Mouse (Mus musculus): ENCODE results near the gene Trafd1. TPM values are rescaled to one million over a fixed set of nuclear protein-coding genes. Genes with fewer than 3 reads are reported as not detected.

Trafd1 gene
- polyA plus RNA-seq, 1 experiment: 34.5 TPM

DNA sequence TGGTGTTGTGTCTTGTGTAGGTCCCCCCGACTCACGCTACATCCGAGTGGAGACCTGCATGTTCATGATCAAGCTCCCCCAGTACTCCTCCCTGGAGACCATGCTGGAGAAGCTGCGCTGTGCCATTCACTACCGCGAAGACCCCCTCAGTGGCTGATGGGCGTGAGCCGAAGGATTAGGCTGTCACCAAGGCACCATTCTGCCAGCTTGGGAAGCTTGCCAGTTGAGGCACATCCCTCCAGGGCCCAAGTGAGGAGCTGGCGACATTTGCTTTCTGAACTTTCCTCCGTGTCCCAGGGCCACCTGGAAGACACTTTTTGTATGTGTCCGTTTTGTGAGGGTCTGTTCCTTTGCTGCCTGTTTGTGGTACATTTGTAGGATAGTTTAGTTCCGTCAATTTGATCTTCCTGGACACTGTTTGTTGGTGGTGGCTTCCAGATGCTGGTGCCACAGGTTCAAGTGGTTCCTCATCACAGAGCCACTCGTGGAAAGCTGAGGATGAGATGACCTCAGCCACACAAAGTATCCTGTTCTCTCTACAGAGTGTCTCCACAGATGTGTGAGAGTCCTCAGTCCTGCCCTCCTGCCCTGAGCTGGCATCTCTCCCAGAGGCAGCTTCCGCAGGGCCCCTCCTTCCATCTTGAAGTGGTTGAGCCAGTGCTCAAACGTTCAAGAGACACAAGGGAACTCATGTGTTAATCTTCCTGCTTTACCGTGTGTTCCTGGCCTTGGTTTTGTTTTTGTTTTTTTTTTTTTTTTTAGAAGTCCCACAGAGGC lies 18.8 kb downstream of the Trafd1 start:
- TF ChIP-seq CTCF (IDR thresholded peaks at IDR 0.05; ENCODE audit: borderline replicate concordance, insufficient read depth, low read length) (no peak), POLR2A (IDR thresholded peaks at IDR 0.05; ENCODE audit: low read depth, low read length) (no peak)
- Histone ChIP-seq H3K4me3 (ENCODE audit: insufficient read depth, low read length) (no peak overlapping the region), H3K4me1 (ENCODE audit: control insufficient read depth, insufficient read depth, low read length) (no peaks in the 10 kb centered on the region), H3K27ac (ENCODE audit: insufficient read depth, low read length) (no peak overlapping the region)

DNA sequence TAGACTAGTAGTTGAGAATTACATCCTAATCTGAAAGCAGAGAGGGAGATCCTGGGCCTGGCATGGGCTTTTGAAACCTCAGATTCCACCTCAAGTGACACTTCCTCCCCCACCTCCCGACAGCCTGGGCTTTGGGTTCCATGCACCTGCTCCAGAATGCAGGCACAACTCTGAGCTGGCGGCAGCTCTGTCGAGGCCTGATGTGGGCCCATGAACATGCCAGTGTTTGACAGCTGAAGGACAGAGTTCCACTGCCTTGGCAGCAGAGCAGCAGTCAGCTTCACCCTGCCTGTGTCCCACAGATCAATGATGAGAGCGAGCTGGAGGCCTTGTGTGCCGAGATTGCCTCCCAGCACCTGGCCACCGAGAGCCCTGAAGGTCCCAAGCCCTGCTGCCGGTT lies 22.0 kb downstream of the Trafd1 start:
- Histone ChIP-seq H3K27ac (ENCODE audit: insufficient read depth, low read length) (no peak overlapping the region), H3K4me1 (ENCODE audit: control insufficient read depth, insufficient read depth, low read length) (no peaks in the 10 kb centered on the region), H3K4me3 (ENCODE audit: insufficient read depth, low read length) (no peak overlapping the region)
- TF ChIP-seq CTCF (IDR thresholded peaks at IDR 0.05; ENCODE audit: borderline replicate concordance, insufficient read depth, low read length): no peak
- no peak for TF ChIP-seq POLR2A (IDR thresholded peaks at IDR 0.05; ENCODE audit: low read depth, low read length)

DNA sequence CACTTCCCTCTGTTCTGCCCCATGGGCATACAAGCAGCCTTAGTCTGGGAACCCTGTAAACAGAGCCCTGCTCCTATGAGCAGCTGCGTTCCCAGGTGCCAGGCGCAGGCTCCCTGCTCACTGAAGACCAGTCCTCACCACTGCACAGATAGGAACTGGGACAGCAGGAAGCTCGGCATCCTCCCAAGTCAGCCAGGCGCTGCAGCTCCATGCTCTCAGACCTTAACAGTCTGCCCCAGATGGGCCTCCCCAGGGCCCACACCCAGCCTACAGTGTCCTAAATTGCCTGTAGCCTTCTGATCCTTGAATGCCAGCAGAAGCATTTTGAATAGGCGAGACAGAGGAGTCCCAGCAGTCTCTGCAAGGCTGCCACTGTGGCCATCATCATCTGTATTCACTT lies 23.7 kb downstream of the Trafd1 start:
- Histone ChIP-seq H3K27ac (ENCODE audit: insufficient read depth, low read length) (no peak overlapping the region), H3K4me1 (ENCODE audit: control insufficient read depth, insufficient read depth, low read length) (no peaks in the 10 kb centered on the region), H3K4me3 (ENCODE audit: insufficient read depth, low read length) (no peak overlapping the region)
- no peak for TF ChIP-seq CTCF (IDR thresholded peaks at IDR 0.05; ENCODE audit: borderline replicate concordance, insufficient read depth, low read length)

DNA sequence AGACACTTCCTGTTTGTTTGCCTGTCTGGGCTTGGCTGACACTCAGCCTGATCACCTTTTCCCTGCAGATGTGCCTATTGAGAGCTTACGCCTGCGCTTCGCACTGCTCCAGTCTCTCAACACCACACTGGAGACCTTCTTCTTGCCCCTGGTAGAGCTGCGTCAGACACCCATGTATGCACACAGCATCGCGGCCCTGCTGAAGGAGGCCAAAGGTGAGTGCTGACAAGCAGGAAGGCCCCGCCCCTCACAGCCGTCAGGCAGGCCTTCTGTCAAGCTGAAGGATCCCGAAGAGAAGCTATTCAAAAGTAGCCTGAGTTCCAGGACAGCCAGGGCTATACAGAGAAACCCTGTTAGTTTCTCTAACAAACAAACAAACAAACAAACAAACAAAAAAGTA lies 26.2 kb downstream of the Trafd1 start:
- TF ChIP-seq POLR2A (IDR thresholded peaks at IDR 0.05; ENCODE audit: low read depth, low read length) (no peak), CTCF (IDR thresholded peaks at IDR 0.05; ENCODE audit: borderline replicate concordance, insufficient read depth, low read length) (no peak)
- Histone ChIP-seq H3K27ac (ENCODE audit: insufficient read depth, low read length) (no peak overlapping the region), H3K4me1 (ENCODE audit: control insufficient read depth, insufficient read depth, low read length) (no peaks in the 10 kb centered on the region), H3K4me3 (ENCODE audit: insufficient read depth, low read length) (no peak overlapping the region)

DNA sequence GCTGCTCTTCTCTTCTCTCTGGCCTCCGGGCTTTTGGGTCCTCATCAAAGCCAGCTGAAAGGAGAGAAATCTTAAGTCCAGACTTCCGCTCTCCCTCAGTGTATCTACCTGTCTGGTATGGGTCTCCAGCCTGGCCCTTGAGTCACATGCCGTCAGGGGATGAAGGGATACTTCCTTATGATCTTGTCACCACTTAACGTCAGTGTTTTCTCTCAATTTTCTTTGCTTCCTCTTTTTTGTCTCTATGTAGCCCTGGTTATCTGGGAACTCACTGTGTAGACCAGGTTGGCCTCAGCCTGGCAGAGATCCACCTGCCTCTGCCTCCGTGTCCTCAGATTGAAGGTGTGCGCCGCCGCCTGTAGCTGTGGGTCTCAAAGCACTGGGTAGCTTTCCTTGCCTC lies 41.4 kb downstream of the Trafd1 start:
- TF ChIP-seq POLR2A (IDR thresholded peaks at IDR 0.05; ENCODE audit: low read depth, low read length): no peak
- Histone ChIP-seq H3K27ac (ENCODE audit: insufficient read depth, low read length) (no peak overlapping the region), H3K4me1 (ENCODE audit: control insufficient read depth, insufficient read depth, low read length) (peaks cover 22% of the 10 kb centered on the region), H3K4me3 (ENCODE audit: insufficient read depth, low read length) (no peak overlapping the region)

DNA sequence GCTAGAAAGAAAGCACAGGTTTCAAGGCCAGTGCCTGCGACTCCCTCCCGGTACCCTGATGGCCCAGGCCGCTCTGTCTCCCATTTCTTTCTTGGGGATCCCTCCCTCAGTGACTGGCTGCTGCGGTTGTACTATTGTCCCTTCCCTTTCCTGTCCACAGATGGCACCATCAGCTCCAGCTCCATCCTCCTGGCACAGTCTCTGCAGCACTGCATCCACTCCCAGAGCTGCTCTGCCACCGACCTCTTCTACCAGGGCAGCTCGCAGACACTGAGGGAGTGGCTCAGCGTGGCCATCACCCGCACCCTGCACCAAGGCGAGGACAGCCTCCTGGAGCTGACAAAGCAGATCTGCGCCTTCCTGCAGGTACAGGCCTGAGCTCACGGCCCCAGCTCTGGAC lies 42.9 kb downstream of the Trafd1 start:
- peaks cover 22% of the 10 kb centered on the region for H3K4me1 ChIP-seq (ENCODE audit: control insufficient read depth, insufficient read depth, low read length)
- no peak overlapping the region for H3K27ac ChIP-seq (ENCODE audit: insufficient read depth, low read length)
- H3K4me3 ChIP-seq (ENCODE audit: insufficient read depth, low read length): no peak overlapping the region
- TF ChIP-seq POLR2A (IDR thresholded peaks at IDR 0.05; ENCODE audit: low read depth, low read length) (no peak), CTCF (IDR thresholded peaks at IDR 0.05; ENCODE audit: borderline replicate concordance, insufficient read depth, low read length) (no peak)

DNA sequence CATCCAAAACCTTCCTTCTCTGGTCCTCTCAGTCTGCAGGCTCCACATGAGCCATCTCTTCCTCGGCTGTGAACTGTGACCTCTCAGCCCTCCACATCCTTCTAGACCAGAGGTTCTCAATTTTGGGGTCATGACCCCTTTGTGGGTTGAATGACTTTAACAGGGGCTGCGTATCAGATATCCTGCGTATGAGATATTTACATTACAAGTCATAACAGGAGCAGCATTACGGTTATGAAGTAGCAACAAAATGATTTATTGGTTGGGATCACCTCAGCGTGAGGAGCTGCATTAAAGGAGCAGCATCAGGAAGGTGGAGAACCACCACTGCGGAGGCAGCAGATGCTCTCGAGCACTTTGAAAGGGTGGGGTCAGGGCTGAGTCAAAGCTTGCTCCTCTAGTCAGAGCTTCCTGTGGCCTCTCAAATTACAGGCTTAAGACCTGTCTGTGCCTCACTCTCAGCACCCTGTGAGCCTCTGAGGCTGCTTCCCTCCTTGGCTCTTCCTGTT lies 44.4 kb downstream of the Trafd1 start:
- H3K27ac ChIP-seq (ENCODE audit: insufficient read depth, low read length): peak overlapping the region; percentile 22; the same call in 1 of the 2 replicates
- TF ChIP-seq CTCF (IDR thresholded peaks at IDR 0.05; ENCODE audit: borderline replicate concordance, insufficient read depth, low read length) (no peak), POLR2A (IDR thresholded peaks at IDR 0.05; ENCODE audit: low read depth, low read length) (no peak)
- peaks cover 22% of the 10 kb centered on the region for H3K4me1 ChIP-seq (ENCODE audit: control insufficient read depth, insufficient read depth, low read length)
- H3K4me3 ChIP-seq (ENCODE audit: insufficient read depth, low read length): no peak overlapping the region

DNA sequence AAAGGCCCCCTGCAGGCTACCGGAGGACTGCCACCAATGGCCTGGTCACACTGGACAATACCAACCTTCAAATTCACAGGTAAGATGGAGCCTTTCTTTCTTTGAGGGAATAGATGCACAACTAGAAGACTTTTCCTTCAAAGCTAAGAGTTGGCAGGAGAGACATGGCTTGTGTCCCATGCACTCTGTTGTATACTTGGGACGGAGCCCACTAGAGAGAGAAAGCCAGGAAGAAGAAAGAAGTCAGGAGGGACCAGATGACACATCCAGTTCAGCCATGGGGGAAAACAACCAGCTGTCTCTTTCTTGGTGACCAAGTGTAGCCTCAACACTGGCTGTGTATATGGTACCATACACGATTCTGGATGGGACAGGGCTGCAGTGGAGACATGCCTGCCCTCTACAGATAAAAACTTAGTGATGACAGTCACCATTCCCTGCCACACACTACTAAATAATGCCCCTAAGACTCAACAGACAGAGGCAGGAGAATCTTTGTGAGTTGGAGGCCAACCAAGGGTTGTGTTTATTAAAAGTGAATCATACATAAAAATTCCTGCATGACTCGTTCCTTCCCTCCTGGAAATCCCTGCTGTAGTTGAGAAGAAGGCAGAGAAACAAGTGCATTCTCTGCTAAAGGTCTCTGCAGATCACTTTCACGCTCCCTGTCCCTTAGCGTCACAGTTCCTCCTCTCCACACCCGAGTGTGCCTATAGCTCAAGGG lies 45.8 kb downstream of the Trafd1 start:
- Histone ChIP-seq H3K4me1 (ENCODE audit: control insufficient read depth, insufficient read depth, low read length) (peaks cover 22% of the 10 kb centered on the region), H3K27ac (ENCODE audit: insufficient read depth, low read length) (peak overlapping the region; percentile 27; the same call in 1 of the 2 replicates), H3K4me3 (ENCODE audit: insufficient read depth, low read length) (no peak overlapping the region)
- TF ChIP-seq CTCF (IDR thresholded peaks at IDR 0.05; ENCODE audit: borderline replicate concordance, insufficient read depth, low read length) (no peak), POLR2A (IDR thresholded peaks at IDR 0.05; ENCODE audit: low read depth, low read length) (no peak)

DNA sequence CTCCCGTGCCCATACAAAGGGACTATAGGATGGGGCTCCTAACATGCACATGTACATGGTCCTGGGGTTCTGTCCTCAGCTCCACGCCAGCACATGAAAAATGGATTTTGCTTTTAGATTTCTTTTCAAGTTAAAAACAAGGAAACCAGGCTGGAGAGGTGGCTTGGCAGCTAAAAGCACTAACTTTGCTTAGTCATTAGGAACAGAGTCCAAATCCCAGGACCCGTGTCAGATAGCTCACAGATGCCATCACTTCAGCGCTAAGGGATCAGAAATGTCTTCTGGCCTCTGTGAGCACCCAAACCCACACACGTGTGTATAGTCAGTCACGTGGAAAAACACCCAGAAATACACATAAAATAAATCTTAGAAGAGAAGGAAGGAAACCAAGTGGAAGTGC lies 48.7 kb downstream of the Trafd1 start:
- TF ChIP-seq POLR2A (IDR thresholded peaks at IDR 0.05; ENCODE audit: low read depth, low read length) (no peak), CTCF (IDR thresholded peaks at IDR 0.05; ENCODE audit: borderline replicate concordance, insufficient read depth, low read length) (no peak)
- Histone ChIP-seq H3K4me3 (ENCODE audit: insufficient read depth, low read length) (no peak overlapping the region), H3K4me1 (ENCODE audit: control insufficient read depth, insufficient read depth, low read length) (peaks cover 21% of the 10 kb centered on the region), H3K27ac (ENCODE audit: insufficient read depth, low read length) (no peak overlapping the region)

DNA sequence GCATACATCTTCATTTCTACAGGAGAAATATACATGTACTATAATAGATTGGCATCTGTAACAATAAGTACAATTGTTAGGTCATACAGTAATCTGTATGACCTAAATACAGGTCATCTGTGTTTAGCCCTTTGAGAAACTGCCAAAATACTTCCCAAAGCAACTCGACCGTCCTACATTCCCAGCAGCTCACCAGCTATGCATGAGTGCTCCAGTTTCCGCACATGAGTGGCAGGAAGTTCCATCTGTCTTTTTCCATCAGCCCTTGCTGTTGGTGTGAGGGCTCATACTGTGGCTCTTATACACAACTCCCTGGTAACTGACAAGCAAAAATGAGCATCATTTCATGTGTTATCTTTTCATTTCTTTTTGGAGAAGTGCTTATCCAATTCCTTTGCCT lies 49.4 kb downstream of the Trafd1 start:
- H3K27ac ChIP-seq (ENCODE audit: insufficient read depth, low read length): no peak overlapping the region
- TF ChIP-seq POLR2A (IDR thresholded peaks at IDR 0.05; ENCODE audit: low read depth, low read length): no peak
- TF ChIP-seq CTCF (IDR thresholded peaks at IDR 0.05; ENCODE audit: borderline replicate concordance, insufficient read depth, low read length): no peak
- no peak overlapping the region for H3K4me3 ChIP-seq (ENCODE audit: insufficient read depth, low read length)
- peaks cover 14% of the 10 kb centered on the region for H3K4me1 ChIP-seq (ENCODE audit: control insufficient read depth, insufficient read depth, low read length)
